Mouse (Mus musculus) lung, adult 2 months (tissue): ENCODE data around the gene Ppan. TPM values are rescaled to one million over a fixed set of nuclear protein-coding genes. Genes with fewer than 3 reads are reported as not detected.

Experiments
- DNase-seq: peaks from one replicate; pipeline ENCODE4 v3.0.0; 2022
- H3K4me1 ChIP-seq: fragments of 200-500 bp; 2 replicates; pipeline ENCODE4 v1.6.1; 2011; ENCODE audit warnings: low read length; ENCODE audit not compliant: control insufficient read depth, insufficient read depth
- H3K4me3 ChIP-seq: fragments of 200-500 bp; replicated peaks from 2 replicates; pipeline ENCODE3; 2011; ENCODE audit warnings: low read depth, mild to moderate bottlenecking, control low read depth, low read length; ENCODE audit errors: extremely low read depth
- CTCF ChIP-seq: fragments of 200-500 bp; IDR thresholded peaks from 2 replicates; pipeline ENCODE4 v1.5.1; 2011; ENCODE audit warnings: mild to moderate bottlenecking, low read length, control low read depth; ENCODE audit not compliant: insufficient read depth
- POLR2A ChIP-seq: fragments of 200-500 bp; IDR thresholded peaks from 2 replicates; pipeline ENCODE4 v1.6.1; 2011; ENCODE audit warnings: low read depth, mild to moderate bottlenecking, control low read depth, low read length, borderline replicate concordance; ENCODE audit errors: extremely low read depth
- WGBS: fragments of 180-500 bp; shearing (Covaris S2); methylation state at CpG from one replicate; pipeline ENCODE4 v1.1.7; 2018; 5-methylcytosine and 5-hydroxymethylcytosine counted together
- polyA plus RNA-seq: library from polyadenylated mRNA; depleted of rRNA; stranded (reverse); fragments of >200 nt; gene quantifications from 2 replicates; pipeline ENCODE4 v1.2.3, GENCODE M21; 2012; rRNA removed

Gene Ppan
- polyA plus RNA-seq = 36.2 and 49.8 TPM in 2 replicates

DNA sequence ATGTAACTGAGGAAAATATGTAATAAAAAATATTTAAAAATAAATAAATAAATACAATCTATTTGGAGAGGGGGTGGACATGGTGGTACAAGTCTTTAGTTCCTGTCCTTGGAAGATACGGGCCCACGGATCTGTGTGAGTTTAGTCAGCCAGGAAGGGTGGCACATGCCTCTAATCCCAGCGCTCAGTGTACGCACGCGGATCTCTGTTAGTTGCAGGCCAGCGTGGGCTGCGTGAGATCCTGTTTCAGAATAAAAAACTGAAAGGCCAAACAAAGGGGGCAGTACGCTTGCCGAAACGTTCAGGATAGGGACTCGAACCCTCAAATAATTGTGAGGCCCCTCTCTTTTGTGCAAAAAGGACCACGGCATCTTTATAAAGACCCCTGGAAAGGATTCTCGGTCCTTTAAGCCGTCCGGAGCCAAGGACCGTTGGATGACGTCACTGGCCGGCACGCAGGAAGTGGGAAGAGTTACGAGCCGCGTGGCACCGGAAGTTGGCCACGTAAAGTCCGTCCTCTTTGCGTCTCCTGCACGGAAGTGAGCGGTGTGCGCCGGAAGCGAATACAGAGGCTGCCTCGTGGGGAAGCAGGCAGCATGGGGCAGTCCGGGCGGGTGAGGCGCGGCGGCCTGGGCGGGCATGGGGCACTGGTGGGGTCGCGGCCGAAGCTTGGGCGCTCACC, at the start of gene Ppan:
TSS of gene Ppan (plus strand) at position 472 of the 682 bp plus-strand sequence.
- TF ChIP-seq POLR2A (peak; percentile 82), CTCF (no peak)
- peak within 1 kb of the TSS; percentile 74 for H3K4me3 ChIP-seq
- under 1% methylated on average over 43 of the region's 43 CpGs for WGBS
- peak; percentile 94 for DNase-seq
- H3K4me1 ChIP-seq = no peaks in the 10 kb centered on the region; the same call in 1 of the 2 replicates

DNA sequence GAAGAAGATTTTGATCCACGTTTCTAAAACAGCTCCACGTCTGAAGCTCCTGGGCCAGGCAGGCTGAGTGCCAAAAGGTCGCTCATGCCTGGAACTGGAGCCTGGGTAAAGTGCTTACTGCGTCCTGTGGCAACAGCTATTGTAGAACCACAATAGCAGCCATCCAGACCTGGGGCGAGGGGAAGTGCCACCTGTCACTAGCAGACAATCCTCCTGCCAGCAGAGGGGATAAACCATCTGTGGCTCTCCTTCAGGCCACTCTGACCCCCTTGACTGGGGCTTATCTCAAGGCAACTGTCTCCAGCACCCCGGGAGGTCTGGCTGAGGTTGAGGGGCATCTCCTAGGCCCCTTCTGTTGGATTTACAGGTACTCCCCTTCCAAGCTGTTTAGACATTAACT, 49.0 kb upstream of the Ppan start:
- no peak for TF ChIP-seq CTCF
- no peak for TF ChIP-seq POLR2A
- Histone ChIP-seq H3K4me3 (no peak overlapping the region), H3K4me1 (no peaks in the 10 kb centered on the region)
- no peak for DNase-seq
- WGBS = 52% methylated on average over 6 of the region's 6 CpGs

DNA sequence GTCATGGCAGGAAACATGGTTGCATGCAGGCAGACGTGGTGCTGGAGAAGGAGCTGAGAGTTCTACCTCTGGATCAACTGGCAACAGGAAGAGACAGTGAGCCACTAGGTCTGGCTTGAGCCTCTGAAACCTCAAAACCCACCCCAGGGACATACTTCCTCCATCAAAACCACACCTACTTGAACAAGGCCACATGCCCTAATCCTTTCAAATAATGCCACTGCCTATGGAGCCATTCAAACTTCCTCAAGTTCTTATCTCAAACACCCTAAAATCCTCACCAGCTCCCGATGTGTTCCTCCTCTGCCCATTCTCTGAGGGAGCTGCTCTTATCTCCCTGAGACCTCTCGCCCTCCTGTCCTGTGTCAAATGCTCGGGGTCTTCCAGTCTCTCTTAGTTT, 45.8 kb upstream of the Ppan start:
- TF ChIP-seq CTCF = no peak
- TF ChIP-seq POLR2A = no peak
- Histone ChIP-seq H3K4me3 (no peak overlapping the region), H3K4me1 (no peaks in the 10 kb centered on the region)
- 39% methylated on average over 4 of the region's 4 CpGs for WGBS
- DNase-seq = no peak

DNA sequence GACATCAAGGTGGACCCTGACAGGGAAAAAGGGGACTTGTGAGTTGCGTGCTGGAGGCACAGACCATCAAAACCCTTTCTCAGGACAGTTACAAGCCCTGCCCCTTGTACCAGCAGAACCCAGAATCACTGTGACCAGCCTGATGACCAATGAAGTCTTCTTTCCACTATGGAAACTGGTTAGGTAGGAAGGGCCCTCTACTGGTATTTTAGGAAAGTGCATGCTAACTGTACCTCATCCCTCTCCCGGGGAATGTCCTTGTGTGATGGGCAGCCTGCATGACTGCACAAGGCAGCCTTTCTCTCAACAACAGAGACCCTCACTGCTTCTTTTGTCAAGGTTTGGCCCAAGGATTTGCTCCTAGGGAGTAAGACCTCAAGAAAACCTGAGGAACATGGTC, 45.3 kb upstream of the Ppan start:
- 29% methylated on average over 2 of the region's 2 CpGs for WGBS
- DNase-seq = no peak
- no peak for TF ChIP-seq POLR2A
- peak; percentile 19; the same call in 1 of the 2 replicates for TF ChIP-seq CTCF
- Histone ChIP-seq H3K4me1 (no peaks in the 10 kb centered on the region), H3K4me3 (no peak overlapping the region)

DNA sequence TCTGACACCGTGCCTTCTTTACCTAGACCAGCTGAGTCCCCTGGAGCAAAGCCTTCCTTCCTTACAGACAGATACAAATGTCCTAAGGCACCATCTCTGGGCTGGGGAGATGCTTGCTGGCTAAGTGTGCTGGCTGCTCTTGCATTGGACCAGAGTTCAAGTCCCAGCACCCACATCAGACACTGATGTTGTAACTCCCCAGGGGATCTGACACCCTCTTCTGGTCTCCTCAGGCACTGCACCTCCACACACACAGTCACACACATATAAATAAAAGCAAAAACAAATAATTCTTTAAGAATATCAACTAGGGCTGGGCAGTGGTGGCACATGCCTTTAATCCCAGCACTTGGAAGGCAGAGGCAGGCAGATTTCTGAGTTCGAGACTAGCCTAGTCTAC, 37.8 kb upstream of the Ppan start:
- TF ChIP-seq CTCF (no peak), POLR2A (no peak)
- H3K4me3 ChIP-seq = no peak overlapping the region
- 81% methylated on average over 2 of the region's 2 CpGs for WGBS
- DNase-seq = no peak
- no peaks in the 10 kb centered on the region for H3K4me1 ChIP-seq

DNA sequence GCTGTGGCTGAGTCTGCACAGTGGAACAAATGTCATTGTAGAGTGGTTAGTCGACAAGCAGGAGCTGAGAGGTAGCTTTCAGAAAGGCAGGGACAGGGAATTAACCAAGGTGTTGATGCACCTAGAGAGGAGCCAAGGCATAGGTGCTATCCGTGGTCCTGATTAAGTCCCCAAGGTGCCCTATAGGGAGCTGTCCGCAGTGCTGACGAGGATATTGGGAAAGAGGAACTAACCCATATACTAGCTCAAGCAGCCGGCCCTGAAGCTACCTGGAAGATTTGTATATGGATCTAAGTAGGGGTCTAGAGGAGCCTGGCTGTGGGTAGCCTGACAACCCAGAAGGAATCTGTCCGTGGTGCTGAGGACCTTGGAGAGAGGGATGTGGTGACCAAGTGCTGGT, 30.8 kb upstream of the Ppan start:
- no peaks in the 10 kb centered on the region for H3K4me1 ChIP-seq
- TF ChIP-seq CTCF = no peak
- TF ChIP-seq POLR2A = no peak
- 8% methylated on average over 6 of the region's 6 CpGs for WGBS
- H3K4me3 ChIP-seq = no peak overlapping the region
- no peak for DNase-seq

DNA sequence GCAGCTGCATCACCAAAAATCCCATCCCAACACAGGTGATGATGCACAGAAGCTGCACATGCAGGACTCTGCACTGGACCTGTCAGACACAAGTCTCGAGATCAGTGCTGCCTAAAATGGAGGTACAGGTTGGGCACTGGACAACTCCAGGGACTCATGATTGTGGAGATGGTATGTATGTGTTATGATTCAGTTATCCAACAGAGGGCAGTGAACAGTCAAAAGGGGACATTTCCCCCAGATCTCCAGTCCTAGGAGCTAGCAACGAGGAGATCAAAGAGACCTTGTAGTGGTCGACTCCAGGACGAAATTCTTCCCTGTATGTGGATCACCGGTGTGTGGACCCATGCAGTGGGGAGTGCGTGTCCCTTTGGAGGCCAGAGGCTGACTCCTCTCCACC, 28.0 kb upstream of the Ppan start:
- no peak for DNase-seq
- no peak overlapping the region for H3K4me3 ChIP-seq
- WGBS = 39% methylated on average over 6 of the region's 6 CpGs
- H3K4me1 ChIP-seq = no peaks in the 10 kb centered on the region
- no peak for TF ChIP-seq CTCF
- TF ChIP-seq POLR2A = no peak

DNA sequence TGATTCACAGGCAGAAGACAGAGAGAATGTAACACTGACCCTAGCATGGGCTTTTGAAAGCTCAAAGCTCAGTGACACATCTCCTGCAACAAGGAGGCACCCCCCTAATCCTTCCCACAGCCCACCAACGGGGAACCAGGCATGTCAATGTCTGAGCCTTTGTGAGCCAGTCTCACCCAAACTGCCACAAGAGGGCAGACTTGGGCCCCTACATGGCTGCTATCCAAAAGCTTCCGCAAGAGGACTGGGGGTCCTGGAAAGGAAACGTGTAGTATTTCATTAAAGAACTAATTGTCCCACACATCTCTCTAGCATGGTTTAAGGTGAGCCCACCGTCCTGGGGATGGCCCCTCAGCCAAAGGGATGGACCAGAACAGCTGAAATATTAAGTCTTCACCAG, 26.2 kb upstream of the Ppan start:
- Histone ChIP-seq H3K4me1 (no peaks in the 10 kb centered on the region), H3K4me3 (no peak overlapping the region)
- DNase-seq = no peak
- 5% methylated on average over 4 of the region's 4 CpGs for WGBS
- TF ChIP-seq POLR2A = no peak
- peak; percentile 53 for TF ChIP-seq CTCF

DNA sequence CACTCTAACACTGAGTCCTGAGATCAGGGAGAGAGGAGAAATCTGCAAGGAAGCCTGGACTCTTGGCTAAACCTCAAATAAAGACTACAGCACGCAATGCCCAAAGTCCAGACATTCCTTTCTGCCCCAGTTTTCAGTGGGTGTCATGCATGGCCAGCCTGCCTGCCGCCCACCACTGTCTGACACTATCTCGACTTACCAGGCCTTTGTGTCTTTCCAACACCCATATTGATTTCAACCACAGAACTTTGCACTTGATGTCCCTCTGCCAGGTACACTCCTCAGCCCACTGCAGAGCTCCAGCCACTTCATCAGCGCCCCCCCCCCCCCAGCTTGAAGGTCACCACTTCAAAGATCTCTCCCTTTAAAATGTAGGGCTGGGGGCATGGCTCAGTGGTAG, 25.8 kb upstream of the Ppan start:
- whole genome bisulfite sequencing = 60% methylated on average over 4 of the region's 4 CpGs
- H3K4me1 ChIP-seq = no peaks in the 10 kb centered on the region
- no peak for DNase-seq
- no peak for TF ChIP-seq POLR2A
- no peak for TF ChIP-seq CTCF
- no peak overlapping the region for H3K4me3 ChIP-seq

DNA sequence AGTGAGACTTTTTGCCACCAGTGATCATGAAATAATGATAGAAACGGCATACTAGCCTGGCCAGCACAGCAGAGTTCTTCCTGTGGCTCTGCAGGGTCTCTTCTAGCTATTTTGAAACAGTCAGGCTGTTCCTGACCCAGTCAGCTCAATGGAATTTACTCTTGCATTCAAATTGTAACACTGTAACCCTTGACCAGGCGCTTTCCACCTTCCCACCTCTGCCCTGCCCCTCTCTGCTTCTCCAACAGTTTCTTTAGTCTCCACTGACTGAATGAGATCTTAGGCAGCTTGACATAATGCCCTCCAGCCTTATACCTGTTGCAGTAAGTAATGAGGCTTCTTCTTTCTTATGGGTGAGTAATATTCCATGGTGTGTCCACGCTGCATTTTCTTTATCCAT, 21.1 kb upstream of the Ppan start:
- Histone ChIP-seq H3K4me1 (peaks cover 4% of the 10 kb centered on the region; the same call in 1 of the 2 replicates), H3K4me3 (no peak overlapping the region)
- TF ChIP-seq CTCF = no peak
- TF ChIP-seq POLR2A = no peak
- no peak for DNase-seq
- 50% methylated on average over 3 of the region's 3 CpGs for WGBS
